Mouse (Mus musculus): Measurements from ENCODE around the gene Bank1.

DNA sequence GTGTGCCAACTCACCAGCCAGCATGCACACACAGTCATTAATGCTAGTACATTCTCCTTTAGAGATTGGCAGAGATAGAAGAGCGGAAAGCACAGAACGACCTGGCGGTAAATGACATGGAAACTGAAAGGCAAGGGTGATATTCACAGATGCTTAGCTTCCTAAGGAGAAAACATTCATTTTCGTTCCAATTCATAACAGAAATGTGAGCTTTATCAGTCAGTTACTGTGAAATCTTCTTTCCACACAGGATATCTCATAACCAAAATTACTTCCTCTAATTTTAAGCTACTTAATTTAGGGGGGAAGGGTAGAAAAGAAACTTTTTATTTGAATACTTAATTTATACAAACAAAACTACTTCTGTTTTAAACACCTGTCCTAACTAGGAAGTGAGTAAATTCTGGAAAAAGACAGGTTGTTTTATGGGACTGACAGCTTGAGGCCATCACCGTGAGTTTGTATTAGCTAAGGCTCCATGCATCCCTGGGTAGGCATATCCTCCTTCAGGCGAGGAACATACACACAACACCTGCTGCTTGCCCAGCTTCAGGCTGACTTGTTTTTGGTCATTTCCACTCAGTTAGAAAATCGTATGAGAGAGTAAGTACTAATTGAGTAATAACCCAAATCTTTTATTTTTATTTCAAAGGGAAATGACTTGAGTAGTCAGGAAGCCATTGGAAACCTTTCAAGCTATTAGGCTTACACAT lies 238.8 kb downstream of the Bank1 start:
- TF ChIP-seq POLR2A (IDR thresholded peaks at IDR 0.05; ENCODE audit: low read depth, low read length) (no peak), CTCF (IDR thresholded peaks at IDR 0.05; ENCODE audit: extremely low read depth, insufficient read length, insufficient replicate concordance, low read depth, low read length) (no peak)
